Mouse (Mus musculus) bone marrow macrophage, adult 2 months (primary cell): Measurements from ENCODE around the gene Myo3b.

Source experiments
- CTCF ChIP-seq: IDR thresholded peaks from 2 replicates; pipeline ENCODE4 v1.5.1; 2012; ENCODE audit warnings: low read depth, mild to moderate bottlenecking, low read length, moderate library complexity
- POLR2A ChIP-seq: IDR thresholded peaks from 2 replicates; pipeline ENCODE4 v1.6.1; 2012; ENCODE audit warnings: mild to moderate bottlenecking, low read depth, low read length, borderline replicate concordance

GRCm38 (mm10) chr2:70322767-70323166, 283.8 kb downstream of the Myo3b start:
- TF ChIP-seq CTCF, result no peak
- no peak for TF ChIP-seq POLR2A
